Mouse (Mus musculus) T-helper 1 cell (primary cell): ENCODE data around the gene Cdc42ep5.

Experiments used
- in situ Hi-C: fragments of 300-600 bp; cut with MboI, MseI; formaldehyde crosslinking; loops from one replicate; pipeline ENCODE4 v1.15.1; 2025; ENCODE audit warnings: high pct_unique_total_duplicates

Gene Cdc42ep5

GRCm38 (mm10) chr7:4127894-4128293 is 36.8 kb downstream of the Cdc42ep5 start:
- in situ Hi-C loops, result loop anchor here (5.0 kb wide), 1 partner anchor 309 kb away; no protein-coding TSS in a partner anchor

GRCm38 (mm10) chr7:4126992-4127785 is 37.5 kb downstream of the Cdc42ep5 start:
- in situ Hi-C loops, result loop anchor here (5.0 kb wide), 1 partner anchor 310 kb away; no protein-coding TSS in a partner anchor

GRCm38 (mm10) chr7:4125306-4125705 is 39.4 kb downstream of the Cdc42ep5 start:
- in situ Hi-C loops, result loop anchor here (5.0 kb wide), 1 partner anchor 312 kb away; no protein-coding TSS in a partner anchor

DNA sequence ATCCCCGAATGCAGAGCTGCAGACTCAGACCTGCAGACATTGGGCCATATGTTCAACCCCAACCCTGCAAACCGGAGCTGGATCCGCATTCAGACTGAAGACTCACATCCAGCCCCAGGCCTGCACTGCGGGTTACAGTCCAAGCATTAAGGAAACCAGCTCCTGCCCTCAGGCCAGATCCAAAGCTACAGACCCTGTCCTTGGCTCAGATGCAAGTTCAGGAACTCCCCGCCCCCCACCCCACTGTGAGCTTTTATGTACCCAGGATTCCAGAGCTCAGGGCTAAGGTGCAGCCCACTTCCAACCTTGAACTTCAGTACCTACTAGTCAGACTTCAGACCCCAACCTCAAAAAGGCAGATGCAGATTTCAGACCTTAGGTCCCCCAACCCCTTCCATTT is 39.8 kb downstream of the Cdc42ep5 start:
- in situ Hi-C loops, result loop anchor here (5.0 kb wide), 1 partner anchor 312 kb away; no protein-coding TSS in a partner anchor

DNA sequence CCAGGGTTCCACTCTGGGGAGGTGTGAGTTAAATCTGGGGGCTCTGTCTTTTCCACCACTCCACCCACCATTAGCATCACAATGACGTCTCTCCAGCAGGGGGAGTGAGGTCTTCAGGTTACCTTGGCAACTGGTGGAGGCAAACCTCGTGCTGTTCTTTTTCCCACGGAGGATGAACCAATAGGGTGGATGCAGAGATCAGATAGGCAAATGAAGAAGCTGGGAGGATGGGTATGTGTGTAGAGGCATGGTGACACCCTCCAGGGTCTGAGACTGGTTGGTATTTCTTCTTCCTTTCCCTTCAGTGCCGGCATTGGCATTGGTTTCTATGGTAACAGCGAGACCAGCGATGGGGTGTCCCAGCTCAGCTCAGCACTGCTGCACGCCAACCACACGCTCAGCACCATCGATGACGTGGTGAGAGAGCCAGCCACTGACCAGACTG is 40.3 kb downstream of the Cdc42ep5 start:
- in situ Hi-C loops, result no loop called here

GRCm38 (mm10) chr7:4123732-4124131 is 40.9 kb downstream of the Cdc42ep5 start:
- in situ Hi-C loops, result no loop called here

DNA sequence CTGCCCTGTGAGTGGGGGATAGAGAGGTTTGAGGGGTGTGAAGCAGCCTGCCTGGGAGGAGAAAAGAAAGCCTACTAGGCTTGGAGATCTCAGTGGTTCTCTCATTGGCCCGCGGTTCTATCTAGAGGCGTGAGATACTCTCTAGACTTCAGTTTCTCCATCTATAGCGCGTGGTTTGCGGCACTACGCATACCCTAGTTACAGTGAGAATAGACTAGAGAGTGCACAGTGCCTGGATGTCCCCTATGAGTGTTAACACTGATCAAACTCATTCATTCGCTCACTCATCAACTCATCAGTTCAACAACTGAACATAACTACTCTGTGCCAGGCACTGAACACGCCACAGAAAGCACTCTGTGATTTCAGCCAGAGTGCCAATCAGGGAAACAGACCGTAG is 41.9 kb downstream of the Cdc42ep5 start:
- in situ Hi-C loops, result no loop called here

GRCm38 (mm10) chr7:4122076-4122768 is 42.4 kb downstream of the Cdc42ep5 start:
- in situ Hi-C loops, result no loop called here

GRCm38 (mm10) chr7:4119976-4120921 is 44.4 kb downstream of the Cdc42ep5 start:
- in situ Hi-C loops, result no loop called here

DNA sequence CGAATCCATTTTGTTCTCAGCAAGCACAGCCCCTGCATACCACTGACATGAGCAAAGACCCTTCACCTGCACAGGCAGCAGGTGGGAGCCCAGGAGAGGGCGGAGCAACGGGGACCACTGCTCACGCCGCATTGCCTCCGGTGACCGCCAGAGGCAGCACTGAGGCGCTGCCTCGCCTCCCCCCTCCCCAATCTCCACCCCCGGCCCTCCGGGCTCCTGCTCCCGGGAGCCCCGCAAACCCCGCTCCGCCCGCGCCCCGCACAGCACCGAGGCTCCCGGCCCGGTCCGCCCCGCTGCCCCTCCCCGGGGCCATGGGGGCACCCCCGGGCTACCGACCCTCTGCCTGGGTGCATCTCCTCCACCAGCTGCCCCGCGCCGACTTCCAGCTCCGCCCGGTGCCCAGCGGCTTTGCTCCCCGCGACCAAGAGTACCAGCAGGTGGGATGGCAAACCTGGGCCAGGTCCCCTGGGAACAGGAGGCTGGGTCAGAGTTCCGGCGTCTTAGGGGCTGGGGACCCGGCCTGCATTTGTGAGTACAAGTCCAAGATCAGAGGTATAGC is 45.2 kb downstream of the Cdc42ep5 start, which contains the start of gene Ttyh1:
Ttyh1 (plus strand) TSS at position 65 of the 559 bp plus-strand sequence.
- in situ Hi-C loops, result no loop called here

DNA sequence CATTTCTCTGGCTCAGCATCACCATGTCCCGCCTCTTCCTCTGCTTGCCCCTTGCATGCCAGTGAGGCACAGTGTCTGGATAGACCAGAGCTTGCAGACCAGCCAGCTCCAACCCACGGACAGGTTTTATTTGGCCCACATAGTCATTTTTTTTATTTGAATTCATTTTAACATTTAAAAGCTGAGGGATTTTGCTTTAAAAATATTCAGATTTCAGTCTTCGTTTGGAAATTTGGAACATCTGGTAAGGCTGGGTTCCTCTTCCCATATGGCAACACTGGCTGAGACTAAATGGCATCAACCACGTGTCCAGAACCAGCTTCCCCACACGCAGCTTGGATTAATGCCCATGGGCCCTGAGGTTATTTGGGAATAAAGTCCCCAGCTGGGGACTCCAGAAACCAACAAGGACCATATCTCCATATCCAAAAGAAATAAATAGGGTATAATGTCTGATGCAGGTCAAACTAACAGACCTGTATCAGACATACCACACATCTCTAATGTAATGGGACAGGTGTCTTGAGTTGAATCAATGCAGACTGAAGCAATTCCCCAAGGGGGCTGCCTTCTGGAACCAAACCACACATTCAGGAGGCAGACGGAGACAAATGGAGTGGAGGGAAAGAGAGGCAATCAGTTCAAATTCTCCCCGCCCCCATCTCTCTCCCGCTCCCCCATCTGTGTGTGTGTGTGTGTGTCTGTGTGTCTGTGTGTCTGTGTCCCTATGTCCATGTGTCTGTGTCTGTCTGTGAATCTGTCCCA is 47.4 kb downstream of the Cdc42ep5 start:
- in situ Hi-C loops, result no loop called here

GRCm38 (mm10) chr7:4111766-4112165 is 52.9 kb downstream of the Cdc42ep5 start:
- in situ Hi-C loops, result no loop called here

GRCm38 (mm10) chr7:4103411-4103810 is 61.2 kb downstream of the Cdc42ep5 start:
- in situ Hi-C loops, result no loop called here
